Mouse (Mus musculus) ES-Bruce4 (cell line): ENCODE measurements at regions not wholly inside any gene's neighbourhood (a gene's known extent, or its start where the extent isn't known, plus 50 kb on each side); places are given as distances from the start of the nearest gene placed in this dataset.

ENCODE experiments used
- H3K27ac ChIP-seq: 2 replicates; pipeline ENCODE4 v1.5.1; 2012; ENCODE audit warnings: low read length, inconsistent platforms; ENCODE audit not compliant: insufficient read depth
- H3K27me3 ChIP-seq: 2 replicates; pipeline ENCODE4 v1.6.1; 2012; ENCODE audit warnings: mild to moderate bottlenecking, low read length, inconsistent platforms; ENCODE audit not compliant: control insufficient read depth, poor library complexity, insufficient read depth, severe bottlenecking
- H3K36me3 ChIP-seq: 2 replicates; pipeline ENCODE4 v1.6.1; 2012; ENCODE audit warnings: inconsistent platforms, mild to moderate bottlenecking, low read length, moderate library complexity; ENCODE audit not compliant: control insufficient read depth, poor library complexity, insufficient read depth, severe bottlenecking
- H3K4me1 ChIP-seq: one replicate; pipeline ENCODE4 v1.8.1; 2011; ENCODE audit warnings: low read length; ENCODE audit not compliant: control insufficient read depth, insufficient read depth
- H3K4me3 ChIP-seq: 2 replicates; pipeline ENCODE4 v1.5.1; 2011; ENCODE audit warnings: low read depth, mild to moderate bottlenecking, low read length
- H3K9ac ChIP-seq: 2 replicates; pipeline ENCODE4 v1.6.1; 2012; ENCODE audit warnings: low read depth, mild to moderate bottlenecking, inconsistent platforms; ENCODE audit not compliant: poor library complexity, severe bottlenecking
- H3K9me3 ChIP-seq: replicated peaks from 2 replicates; pipeline ENCODE4 v1.6.1; 2012; ENCODE audit warnings: mild to moderate bottlenecking, low read length, inconsistent platforms; ENCODE audit not compliant: control insufficient read depth, poor library complexity, insufficient read depth, severe bottlenecking
- CTCF ChIP-seq: IDR thresholded peaks from one replicate; pipeline ENCODE4 v1.8.1; 2011; ENCODE audit warnings: low read depth, low read length
- EP300 ChIP-seq: IDR thresholded peaks from 2 replicates; pipeline ENCODE4 v1.6.1; 2011; ENCODE audit warnings: low read depth, low read length; ENCODE audit not compliant: insufficient read depth
- POLR2A ChIP-seq: IDR thresholded peaks from one replicate; pipeline ENCODE4 v1.8.1; 2011; ENCODE audit warnings: low read length; ENCODE audit not compliant: insufficient read depth

DNA sequence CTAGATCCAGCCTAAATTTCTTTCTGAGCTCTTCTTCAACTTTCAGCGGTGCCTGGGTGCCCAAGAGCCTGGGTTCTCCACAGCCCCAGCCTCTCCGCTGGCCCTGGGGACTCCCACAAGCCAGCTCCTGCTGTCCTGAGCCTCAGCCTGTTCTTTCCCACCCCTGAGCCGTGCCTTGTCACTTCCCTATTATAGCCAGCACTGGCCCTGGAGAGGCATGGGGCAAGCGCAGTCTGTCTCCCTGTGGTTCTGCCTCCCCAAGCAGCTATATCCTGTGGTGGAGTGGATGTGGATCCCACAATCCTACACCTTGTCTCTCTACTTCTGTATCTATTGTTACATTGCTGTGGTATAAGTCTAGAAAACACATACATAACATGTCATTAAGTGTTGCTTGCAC, 128.6 kb upstream of the Hgf start:
- no peak overlapping the region for H3K27ac ChIP-seq
- H3K27me3 ChIP-seq: no peaks in the 10 kb centered on the region
- no peak for TF ChIP-seq POLR2A
- TF ChIP-seq CTCF: no peak
- TF ChIP-seq EP300: no peak
- H3K4me3 ChIP-seq: no peak overlapping the region
- no peaks in the 10 kb centered on the region for H3K36me3 ChIP-seq
- no peaks in the 10 kb centered on the region for H3K4me1 ChIP-seq
- no peak overlapping the region for H3K9ac ChIP-seq
- H3K9me3 ChIP-seq: no peaks in the 10 kb centered on the region

DNA sequence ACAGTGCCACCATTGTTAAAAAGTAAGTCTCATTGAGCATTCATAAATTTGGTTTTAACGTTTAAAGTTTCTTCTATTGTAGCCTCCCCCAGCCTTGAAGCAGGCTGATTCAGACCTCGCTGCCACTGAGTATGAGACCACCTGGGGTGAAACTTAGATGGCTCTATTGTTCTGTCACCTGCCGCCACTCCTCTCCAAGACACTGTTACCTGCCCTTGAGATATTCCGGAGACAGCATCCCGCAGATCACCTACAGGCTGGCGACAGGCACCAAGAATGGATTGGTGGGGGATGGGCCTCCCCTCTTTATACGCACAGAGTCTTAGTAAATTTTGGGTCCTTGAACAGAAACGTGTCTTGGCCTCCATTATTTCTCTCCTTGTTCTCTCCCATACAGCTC, 128.0 kb upstream of the Hgf start:
- TF ChIP-seq POLR2A: no peak
- TF ChIP-seq EP300: peak; percentile 85
- H3K4me3 ChIP-seq: no peak overlapping the region
- H3K27ac ChIP-seq: peak overlapping the region; percentile 40; the same call in 1 of the 2 replicates
- no peak overlapping the region for H3K9ac ChIP-seq
- H3K9me3 ChIP-seq: no peaks in the 10 kb centered on the region
- H3K4me1 ChIP-seq: no peaks in the 10 kb centered on the region
- no peaks in the 10 kb centered on the region for H3K36me3 ChIP-seq
- H3K27me3 ChIP-seq: no peaks in the 10 kb centered on the region

DNA sequence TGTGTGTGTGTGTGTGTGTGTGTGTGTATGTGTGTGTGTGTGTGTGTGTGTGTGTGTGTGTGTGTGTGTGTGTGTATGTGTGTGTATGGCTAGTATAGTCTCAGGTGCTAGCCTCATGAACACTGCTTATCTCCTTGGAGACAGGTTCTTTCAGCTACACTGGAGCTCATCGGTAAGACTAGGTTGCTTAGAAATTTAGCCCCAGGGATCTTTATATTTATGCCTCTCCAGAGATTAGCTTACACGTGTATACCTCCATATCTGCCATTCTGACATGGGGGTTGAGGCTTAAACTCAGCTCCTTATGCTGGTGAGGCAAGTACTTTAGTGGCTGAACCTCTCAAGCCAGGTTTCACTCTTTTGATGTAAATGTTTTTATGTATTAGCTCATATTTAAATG, 127.0 kb upstream of the Hgf start:
- TF ChIP-seq POLR2A (no peak), EP300 (no peak), CTCF (no peak)
- no peak overlapping the region for H3K9ac ChIP-seq
- no peaks in the 10 kb centered on the region for H3K27me3 ChIP-seq
- no peak overlapping the region for H3K27ac ChIP-seq
- no peaks in the 10 kb centered on the region for H3K4me1 ChIP-seq
- H3K36me3 ChIP-seq: no peaks in the 10 kb centered on the region
- H3K4me3 ChIP-seq: no peak overlapping the region
- H3K9me3 ChIP-seq: no peaks in the 10 kb centered on the region

DNA sequence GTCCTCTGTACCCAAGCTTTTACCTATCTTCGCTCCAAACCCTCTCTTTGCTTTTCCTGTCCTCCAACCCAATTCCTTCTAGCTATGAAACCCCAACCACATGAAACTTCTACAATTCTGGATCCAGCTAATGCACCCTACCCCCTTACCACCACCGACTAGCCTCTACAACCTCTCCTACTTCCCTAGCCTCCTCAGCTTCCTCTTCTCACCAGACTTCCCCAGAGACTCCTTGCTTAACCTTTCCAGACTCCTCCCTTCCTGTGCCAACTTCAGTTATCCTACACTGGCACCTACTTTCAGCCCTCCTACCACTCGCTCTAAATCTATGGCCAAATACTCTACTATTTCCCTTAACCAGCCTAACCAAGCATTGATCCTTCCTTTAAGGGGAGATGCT, 118.7 kb upstream of the Hgf start:
- Histone ChIP-seq H3K27ac (no peak overlapping the region), H3K27me3 (no peaks in the 10 kb centered on the region)
- no peak for TF ChIP-seq POLR2A
- TF ChIP-seq EP300: no peak
- no peak for TF ChIP-seq CTCF

DNA sequence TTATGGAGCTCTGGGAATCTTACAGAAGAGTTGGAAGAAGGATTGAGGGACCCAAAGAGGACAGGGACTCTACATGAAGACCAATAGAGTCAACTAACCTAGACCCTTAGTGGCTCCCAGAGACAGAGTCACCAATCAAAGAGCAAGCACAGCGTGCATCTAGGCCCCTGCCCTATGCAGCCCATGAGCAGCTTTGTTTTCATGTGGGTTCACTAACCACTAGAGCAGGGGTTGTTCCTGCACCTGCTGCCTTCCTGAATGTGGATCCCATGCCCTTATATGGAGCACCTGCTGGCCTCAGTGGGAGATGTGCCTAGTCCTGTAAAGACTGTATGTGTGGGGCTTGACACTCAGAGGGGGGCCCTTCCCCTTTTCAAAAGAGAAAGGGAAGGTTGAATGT, 108.2 kb upstream of the Hgf start:
- H3K9me3 ChIP-seq: no peaks in the 10 kb centered on the region
- H3K9ac ChIP-seq: no peak overlapping the region
- TF ChIP-seq POLR2A: no peak
- no peak for TF ChIP-seq EP300
- no peak for TF ChIP-seq CTCF

More for the DNA sequence above, 118.7 kb upstream of the Hgf start:
- Histone ChIP-seq H3K36me3 (no peaks in the 10 kb centered on the region), H3K4me1 (no peaks in the 10 kb centered on the region), H3K9ac (no peak overlapping the region), H3K4me3 (no peak overlapping the region), H3K9me3 (no peaks in the 10 kb centered on the region)

DNA sequence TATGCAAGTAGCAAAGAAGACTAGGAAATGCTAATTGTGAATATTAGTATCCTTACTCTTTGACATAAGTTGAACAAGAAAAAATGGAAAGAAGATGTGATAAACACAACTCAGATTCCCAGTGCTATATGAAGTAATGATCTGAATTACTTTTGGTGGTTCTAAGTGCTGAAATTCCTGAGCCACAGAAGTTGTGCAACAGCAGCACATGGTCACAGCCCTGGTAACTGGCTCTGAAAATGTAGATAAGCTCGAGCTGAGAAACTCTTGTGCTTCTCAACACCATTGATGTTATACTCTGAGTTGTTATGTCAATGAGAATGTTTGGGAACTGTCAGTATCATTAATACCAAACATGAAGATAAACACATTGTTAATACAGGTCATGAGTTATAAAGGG, 106.3 kb upstream of the Hgf start:
- H3K4me1 ChIP-seq: no peaks in the 10 kb centered on the region
- no peak overlapping the region for H3K9ac ChIP-seq
- H3K4me3 ChIP-seq: no peak overlapping the region
- no peaks in the 10 kb centered on the region for H3K9me3 ChIP-seq
- no peaks in the 10 kb centered on the region for H3K27me3 ChIP-seq
- TF ChIP-seq EP300: no peak
- no peak for TF ChIP-seq CTCF
- TF ChIP-seq POLR2A: no peak
- H3K36me3 ChIP-seq: no peaks in the 10 kb centered on the region
- no peak overlapping the region for H3K27ac ChIP-seq

More for the DNA sequence above, 108.2 kb upstream of the Hgf start:
- Histone ChIP-seq H3K4me1 (no peaks in the 10 kb centered on the region), H3K36me3 (no peaks in the 10 kb centered on the region), H3K27ac (no peak overlapping the region), H3K27me3 (no peaks in the 10 kb centered on the region), H3K4me3 (no peak overlapping the region)
